Mouse (Mus musculus): ENCODE results near the gene Stk17b.

GRCm38 (mm10) chr1:53808229-53808628 lies 23.2 kb upstream of the Stk17b start:
- TF ChIP-seq POLR2A (IDR thresholded peaks at IDR 0.05; ENCODE audit: borderline replicate concordance, insufficient read depth, low read length) (no peak), CTCF (IDR thresholded peaks at IDR 0.05; ENCODE audit: borderline replicate concordance, insufficient read depth, low read depth, low read length) (no peak)

Data from cerebellum, adult 2 months (tissue).